Mouse (Mus musculus) ES-Bruce4 (cell line): Measurements from ENCODE around the gene Plekha6. TPM values are rescaled to one million over a fixed set of nuclear protein-coding genes. Genes with fewer than 3 reads are reported as not detected.

Experiments
- H3K27ac ChIP-seq: 2 replicates; pipeline ENCODE4 v1.5.1; 2012; ENCODE audit warnings: low read length, inconsistent platforms; ENCODE audit not compliant: insufficient read depth
- H3K27me3 ChIP-seq: 2 replicates; pipeline ENCODE4 v1.6.1; 2012; ENCODE audit warnings: mild to moderate bottlenecking, low read length, inconsistent platforms; ENCODE audit not compliant: control insufficient read depth, poor library complexity, insufficient read depth, severe bottlenecking
- H3K36me3 ChIP-seq: 2 replicates; pipeline ENCODE4 v1.6.1; 2012; ENCODE audit warnings: inconsistent platforms, mild to moderate bottlenecking, low read length, moderate library complexity; ENCODE audit not compliant: control insufficient read depth, poor library complexity, insufficient read depth, severe bottlenecking
- H3K4me1 ChIP-seq: one replicate; pipeline ENCODE4 v1.8.1; 2011; ENCODE audit warnings: low read length; ENCODE audit not compliant: control insufficient read depth, insufficient read depth
- H3K4me3 ChIP-seq: 2 replicates; pipeline ENCODE4 v1.5.1; 2011; ENCODE audit warnings: low read depth, mild to moderate bottlenecking, low read length
- H3K9ac ChIP-seq: 2 replicates; pipeline ENCODE4 v1.6.1; 2012; ENCODE audit warnings: low read depth, mild to moderate bottlenecking, inconsistent platforms; ENCODE audit not compliant: poor library complexity, severe bottlenecking
- H3K9me3 ChIP-seq: replicated peaks from 2 replicates; pipeline ENCODE4 v1.6.1; 2012; ENCODE audit warnings: mild to moderate bottlenecking, low read length, inconsistent platforms; ENCODE audit not compliant: control insufficient read depth, poor library complexity, insufficient read depth, severe bottlenecking
- CTCF ChIP-seq: IDR thresholded peaks from one replicate; pipeline ENCODE4 v1.8.1; 2011; ENCODE audit warnings: low read depth, low read length
- EP300 ChIP-seq: IDR thresholded peaks from 2 replicates; pipeline ENCODE4 v1.6.1; 2011; ENCODE audit warnings: low read depth, low read length; ENCODE audit not compliant: insufficient read depth
- POLR2A ChIP-seq: IDR thresholded peaks from one replicate; pipeline ENCODE4 v1.8.1; 2011; ENCODE audit warnings: low read length; ENCODE audit not compliant: insufficient read depth
- polyA plus RNA-seq: library from polyadenylated mRNA; stranded (reverse); fragments of >200 nt; gene quantifications from 2 replicates; pipeline ENCODE4 v1.2.4, GENCODE M21; 2011; ENCODE audit warnings: low read depth; ENCODE audit not compliant: missing spikeins, insufficient read depth, insufficient read length

Plekha6 gene
- polyA plus RNA-seq, 1 experiment: 1.3 TPM

GRCm38 (mm10) chr1:133134881-133135280, 29.1 kb upstream of the Plekha6 start:
- Histone ChIP-seq H3K36me3 (peaks cover 64% of the 10 kb centered on the region), H3K27ac (no peak overlapping the region), H3K4me3 (peak overlapping the region; percentile 47), H3K4me1 (no peaks in the 10 kb centered on the region), H3K9me3 (no peaks in the 10 kb centered on the region), H3K9ac (no peak overlapping the region), H3K27me3 (no peaks in the 10 kb centered on the region)
- no peak for TF ChIP-seq POLR2A
- TF ChIP-seq CTCF: no peak
- no peak for TF ChIP-seq EP300

- Histone ChIP-seq H3K27me3 (no peaks in the 10 kb centered on the region), H3K9me3 (no peaks in the 10 kb centered on the region), H3K9ac (no peak overlapping the region), H3K4me3 (no peak overlapping the region), H3K4me1 (no peaks in the 10 kb centered on the region), H3K36me3 (peaks cover 67% of the 10 kb centered on the region), H3K27ac (no peak overlapping the region)
- no peak for TF ChIP-seq POLR2A
Observed at GRCm38 (mm10) chr1:133135808-133136207, 28.2 kb upstream of the Plekha6 start.

GRCm38 (mm10) chr1:133138401-133138800, 25.6 kb upstream of the Plekha6 start:
- H3K36me3 ChIP-seq: peaks cover 58% of the 10 kb centered on the region
- TF ChIP-seq POLR2A (no peak), CTCF (no peak), EP300 (no peak)

GRCm38 (mm10) chr1:133146014-133147009, 17.7 kb upstream of the Plekha6 start:
- no peaks in the 10 kb centered on the region for H3K4me1 ChIP-seq
- H3K27ac ChIP-seq: peak overlapping the region; percentile 19
- no peak overlapping the region for H3K9ac ChIP-seq
- H3K36me3 ChIP-seq: no peaks in the 10 kb centered on the region
- H3K27me3 ChIP-seq: no peaks in the 10 kb centered on the region
- peak overlapping the region; percentile 31 for H3K4me3 ChIP-seq
- H3K9me3 ChIP-seq: no peaks in the 10 kb centered on the region
- TF ChIP-seq POLR2A (no peak), CTCF (peak; percentile 95), EP300 (no peak)

More at GRCm38 (mm10) chr1:133138401-133138800, 25.6 kb upstream of the Plekha6 start:
- no peak overlapping the region for H3K9ac ChIP-seq
- H3K4me1 ChIP-seq: no peaks in the 10 kb centered on the region
- no peaks in the 10 kb centered on the region for H3K9me3 ChIP-seq
- H3K27me3 ChIP-seq: no peaks in the 10 kb centered on the region
- H3K27ac ChIP-seq: no peak overlapping the region
- H3K4me3 ChIP-seq: no peak overlapping the region

GRCm38 (mm10) chr1:133147324-133147723, 16.7 kb upstream of the Plekha6 start:
- Histone ChIP-seq H3K36me3 (no peaks in the 10 kb centered on the region), H3K27me3 (no peaks in the 10 kb centered on the region), H3K9me3 (no peaks in the 10 kb centered on the region), H3K27ac (no peak overlapping the region), H3K4me3 (no peak overlapping the region), H3K4me1 (no peaks in the 10 kb centered on the region), H3K9ac (no peak overlapping the region)
- no peak for TF ChIP-seq CTCF
- no peak for TF ChIP-seq EP300
- no peak for TF ChIP-seq POLR2A

GRCm38 (mm10) chr1:133148122-133148521, 15.9 kb upstream of the Plekha6 start:
- H3K36me3 ChIP-seq: no peaks in the 10 kb centered on the region
- H3K4me3 ChIP-seq: no peak overlapping the region
- H3K9me3 ChIP-seq: no peaks in the 10 kb centered on the region
- TF ChIP-seq EP300 (no peak), POLR2A (no peak), CTCF (peak; percentile 6)
- no peak overlapping the region for H3K27ac ChIP-seq
- H3K9ac ChIP-seq: no peak overlapping the region
- H3K27me3 ChIP-seq: no peaks in the 10 kb centered on the region
- H3K4me1 ChIP-seq: no peaks in the 10 kb centered on the region
